Mouse (Mus musculus) lung, postnatal 0 days (tissue): ENCODE measurements around the gene Ube2r2.

Source experiments
- CTCF ChIP-seq: IDR thresholded peaks from 2 replicates; pipeline ENCODE4 v1.5.1; 2016; ENCODE audit warnings: antibody characterized with exemption, mild to moderate bottlenecking
- EP300 ChIP-seq: IDR thresholded peaks from 2 replicates; pipeline ENCODE4 v1.6.1; 2016; ENCODE audit warnings: antibody characterized with exemption, mild to moderate bottlenecking, control low read depth

DNA sequence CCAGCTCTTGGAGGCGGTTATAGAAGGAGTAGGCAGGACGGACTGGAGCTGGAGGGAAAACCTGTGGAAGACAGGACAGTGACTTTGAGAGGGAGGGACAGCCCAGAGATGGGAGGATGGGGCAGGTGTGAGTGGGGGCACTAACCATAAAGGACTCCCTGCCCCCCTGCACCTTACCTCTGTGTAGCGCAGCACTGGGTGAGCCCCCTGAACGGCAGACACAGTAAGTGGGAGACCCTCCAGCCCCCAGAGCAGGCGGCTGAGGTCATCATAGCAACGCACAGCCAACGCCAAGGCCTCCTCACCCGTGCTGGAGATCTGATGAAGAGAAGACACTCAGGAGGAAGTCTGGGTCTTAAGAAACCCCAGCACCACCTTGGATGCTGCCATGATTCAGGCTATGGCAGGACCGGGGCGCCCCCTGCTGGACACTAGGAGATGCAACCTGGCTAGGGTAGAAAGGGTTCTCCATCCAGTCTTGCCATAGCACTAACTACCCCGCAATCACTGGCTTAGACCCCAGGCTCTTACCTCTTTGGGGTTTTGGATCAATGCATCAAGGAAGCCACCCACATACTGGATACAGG lies 16.7 kb upstream of the Ube2r2 start:
- no peak for TF ChIP-seq EP300
- peak; percentile 92 for TF ChIP-seq CTCF
